Mouse (Mus musculus) midbrain, embryonic 12.5 days (tissue): Measurements from ENCODE around the gene Pappa2. TPM values are rescaled to one million over a fixed set of nuclear protein-coding genes. Genes with fewer than 3 reads are reported as not detected.
A peak's percentile ranks its signal among the peaks of the same experiment; 100 is the strongest.

Source experiments
- ATAC-seq: fragments of 200-750 bp; cut with Nextera tagmentation; 2 replicates; pipeline ENCODE4 v1.8.0; 2017; ENCODE audit warnings: low read depth, moderate TSS enrichment, moderate library complexity; ENCODE audit not compliant: low FRiP score
- H3K27ac ChIP-seq: fragments of 300-500 bp; sonication (generic); replicated peaks from 2 replicates; pipeline ENCODE4 v1.5.1; 2016; ENCODE audit warnings: mild to moderate bottlenecking
- H3K27me3 ChIP-seq: fragments of 300-500 bp; sonication (generic); 2 replicates; pipeline ENCODE4 v1.6.1; 2016; ENCODE audit warnings: mild to moderate bottlenecking
- H3K36me3 ChIP-seq: fragments of 300-500 bp; sonication (generic); 2 replicates; pipeline ENCODE4 v1.6.1; 2016
- H3K4me1 ChIP-seq: fragments of 300-500 bp; sonication (generic); 2 replicates; pipeline ENCODE4 v1.6.1; 2016
- H3K4me2 ChIP-seq: fragments of 300-500 bp; sonication (generic); replicated peaks from 2 replicates; pipeline ENCODE4 v1.6.1; 2016; ENCODE audit warnings: mild to moderate bottlenecking, moderate library complexity
- H3K4me3 ChIP-seq: fragments of 300-500 bp; sonication (generic); 2 replicates; pipeline ENCODE4 v1.5.1; 2016; ENCODE audit warnings: mild to moderate bottlenecking
- H3K9ac ChIP-seq: fragments of 300-500 bp; sonication (generic); replicated peaks from 2 replicates; pipeline ENCODE4 v1.6.1; 2016; ENCODE audit warnings: mild to moderate bottlenecking, moderate library complexity
- H3K9me3 ChIP-seq: fragments of 300-500 bp; sonication (generic); 2 replicates; pipeline ENCODE4 v1.6.1; 2016; ENCODE audit warnings: mild to moderate bottlenecking
- WGBS: fragments of 180-500 bp; shearing (Covaris S2); methylation state at CpG from one replicate; pipeline ENCODE4 v1.1.7; 2016; 5-methylcytosine and 5-hydroxymethylcytosine counted together
- polyA plus RNA-seq: library from polyadenylated mRNA; unstranded; fragments of >200 nt; fragmentation: Nextera tagmentation; extraction: Ambion mirVana; gene quantifications from 2 replicates; pipeline ENCODE4 v1.2.1, GENCODE M21; 2016

Gene Pappa2
- polyA plus RNA-seq, 1 experiment from 2014 or later, result 3.3 TPM

- no peak overlapping the region for H3K27ac ChIP-seq
- H3K4me3 ChIP-seq, result no peak overlapping the region
- H3K4me2 ChIP-seq, result no peak overlapping the region
- H3K9me3 ChIP-seq, result no peaks in the 10 kb centered on the region
- H3K27me3 ChIP-seq, result no peaks in the 10 kb centered on the region
- no peaks in the 10 kb centered on the region for H3K4me1 ChIP-seq
- 44% methylated on average over 3 of the region's 3 CpGs for WGBS
- ATAC-seq, result peak; percentile 78; the same call in 1 of the 2 replicates
- no peak overlapping the region for H3K9ac ChIP-seq
- H3K36me3 ChIP-seq, result peaks cover 35% of the 10 kb centered on the region
Measured at GRCm38 (mm10) chr1:158669971-158670592, 310.2 kb downstream of the Pappa2 start.

DNA sequence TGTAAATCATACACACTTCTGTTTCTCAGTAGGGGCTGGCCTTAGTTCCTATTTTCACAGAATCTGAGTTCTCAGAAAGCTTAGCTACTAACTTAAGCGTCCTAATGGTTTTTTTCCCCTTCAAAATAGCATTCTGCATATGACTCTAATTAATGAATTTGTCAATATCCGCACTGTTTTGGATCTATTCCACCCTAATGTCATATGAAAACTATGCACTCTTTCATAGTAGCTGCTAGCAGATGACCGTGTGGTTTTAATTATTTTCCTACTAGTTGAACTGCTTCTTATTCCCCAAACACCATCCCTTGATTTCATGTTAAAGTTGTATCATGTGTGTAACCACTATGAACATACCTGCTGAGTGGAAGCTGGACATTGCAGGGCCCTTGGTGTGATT lies 314.3 kb downstream of the Pappa2 start:
- 84% methylated on average over 3 of the region's 3 CpGs for WGBS
- Histone ChIP-seq H3K27me3 (no peaks in the 10 kb centered on the region), H3K4me1 (no peaks in the 10 kb centered on the region), H3K4me3 (no peak overlapping the region), H3K9me3 (no peaks in the 10 kb centered on the region), H3K36me3 (peaks cover 32% of the 10 kb centered on the region), H3K9ac (no peak overlapping the region), H3K27ac (no peak overlapping the region), H3K4me2 (no peak overlapping the region)
- ATAC-seq, result no peak
